Mouse (Mus musculus): ENCODE results near the gene Dok4. TPM values are rescaled to one million over a fixed set of nuclear protein-coding genes. Genes with fewer than 3 reads are reported as not detected.
"Not testable (repeated sequence)": the region's sequence is repeated elsewhere in the genome, so short reads cannot be mapped to it uniquely, and the experiment has no call there.

Gene Dok4
- total and polyA plus RNA-seq, 2 experiments from 2014 or later: 97.5 to 123 TPM

- Histone ChIP-seq H3K9me3 (ENCODE audit: low read length) (no peaks in the 10 kb centered on the region), H3K4me1 (ENCODE audit: insufficient read depth) (no peaks in the 10 kb centered on the region), H3K4me3 (ENCODE audit: low read depth, low read length) (no peak overlapping the region), H3K9ac (no peak overlapping the region), H3K4me2 (ENCODE audit: low read depth) (no peak overlapping the region), H3K36me3 (ENCODE audit: insufficient read depth) (peaks cover 78% of the 10 kb centered on the region), H3K27me3 (ENCODE audit: insufficient read depth, low read length) (no peaks in the 10 kb centered on the region), H3K27ac (ENCODE audit: low read depth, low read length) (no peak overlapping the region)
- DNase-seq (no peak), ATAC-seq (no peak)
- 95% methylated on average over 5 of the region's 5 CpGs for whole genome bisulfite sequencing
- TF ChIP-seq CTCF (IDR thresholded peaks at IDR 0.05; ENCODE audit: low read depth): no peak
Observed at GRCm38 (mm10) chr8:94850049-94850448, 26.1 kb downstream of the Dok4 start.

- WGBS: 45% methylated on average over 2 of the region's 2 CpGs
- peak; percentile 35 for TF ChIP-seq CTCF (IDR thresholded peaks at IDR 0.05; ENCODE audit: low read depth)
- H3K4me2 ChIP-seq (ENCODE audit: low read depth): no peak overlapping the region
- H3K9me3 ChIP-seq (ENCODE audit: low read length): no peaks in the 10 kb centered on the region
- H3K4me1 ChIP-seq (ENCODE audit: insufficient read depth): peaks cover 12% of the 10 kb centered on the region
- ATAC-seq (no peak), DNase-seq (no peak)
- H3K9ac ChIP-seq: no peak overlapping the region
- no peaks in the 10 kb centered on the region for H3K27me3 ChIP-seq (ENCODE audit: insufficient read depth, low read length)
- H3K36me3 ChIP-seq (ENCODE audit: insufficient read depth): peaks cover 20% of the 10 kb centered on the region
- no peak overlapping the region for H3K4me3 ChIP-seq (ENCODE audit: low read depth, low read length)
- H3K27ac ChIP-seq (ENCODE audit: low read depth, low read length): no peak overlapping the region
Observed at GRCm38 (mm10) chr8:94841183-94841582, 34.9 kb downstream of the Dok4 start.

GRCm38 (mm10) chr8:94838600-94838999 lies 37.5 kb downstream of the Dok4 start:
- 2% methylated on average over 24 of the region's 24 CpGs for WGBS
- no peaks in the 10 kb centered on the region for H3K9me3 ChIP-seq (ENCODE audit: low read length)
- ATAC-seq (peak; percentile 45), DNase-seq (peak; percentile 72)
- no peak for TF ChIP-seq CTCF (IDR thresholded peaks at IDR 0.05; ENCODE audit: low read depth)
- H3K4me2 ChIP-seq (ENCODE audit: low read depth): peak overlapping the region; percentile 69
- peaks cover 12% of the 10 kb centered on the region for H3K4me1 ChIP-seq (ENCODE audit: insufficient read depth)
- peak overlapping the region; percentile 59 for H3K4me3 ChIP-seq (ENCODE audit: low read depth, low read length)
- peak overlapping the region; percentile 70 for H3K9ac ChIP-seq
- H3K27ac ChIP-seq (ENCODE audit: low read depth, low read length): peak overlapping the region; percentile 82
- no peaks in the 10 kb centered on the region for H3K27me3 ChIP-seq (ENCODE audit: insufficient read depth, low read length)
- H3K36me3 ChIP-seq (ENCODE audit: insufficient read depth): no peaks in the 10 kb centered on the region

GRCm38 (mm10) chr8:94837662-94838574 lies 38.2 kb downstream of the Dok4 start, which contains the start of the genes Coq9 and Ciapin1:
Gene Coq9 (plus strand): TSS chr8:94838321.
Gene Ciapin1 (minus strand): TSS chr8:94838358.
- peak; percentile 98 for DNase-seq
- H3K4me2 ChIP-seq (ENCODE audit: low read depth): peak within 1 kb of the TSS; percentile 69
- no peaks in the 10 kb centered on the region for H3K27me3 ChIP-seq (ENCODE audit: insufficient read depth, low read length)
- TF ChIP-seq CTCF (IDR thresholded peaks at IDR 0.05; ENCODE audit: low read depth): peak; percentile 10; the same call in 1 of the 2 replicates
- peak within 1 kb of the TSS; percentile 59 for H3K4me3 ChIP-seq (ENCODE audit: low read depth, low read length)
- H3K4me1 ChIP-seq (ENCODE audit: insufficient read depth): peaks cover 12% of the 10 kb centered on the region
- peak within 1 kb of the TSS; percentile 70 for H3K9ac ChIP-seq
- WGBS: 3% methylated on average over 82 of the region's 82 CpGs
- peak within 1 kb of the TSS; percentile 82 for H3K27ac ChIP-seq (ENCODE audit: low read depth, low read length)
- ATAC-seq: peak; percentile 100
- H3K9me3 ChIP-seq (ENCODE audit: low read length): no peaks in the 10 kb centered on the region
- no peaks in the 10 kb centered on the region for H3K36me3 ChIP-seq (ENCODE audit: insufficient read depth)

- ATAC-seq: no peak
- peak overlapping the region; percentile 59; the same call in 1 of the 2 replicates for H3K4me3 ChIP-seq (ENCODE audit: low read depth, low read length)
- no peak overlapping the region for H3K27ac ChIP-seq (ENCODE audit: low read depth, low read length)
- H3K4me2 ChIP-seq (ENCODE audit: low read depth): peak overlapping the region; percentile 69
- WGBS: 80% methylated on average over 11 of the region's 11 CpGs
- no peaks in the 10 kb centered on the region for H3K9me3 ChIP-seq (ENCODE audit: low read length)
- DNase-seq: no peak
- TF ChIP-seq CTCF (IDR thresholded peaks at IDR 0.05; ENCODE audit: low read depth): no peak
- peaks cover 8% of the 10 kb centered on the region for H3K36me3 ChIP-seq (ENCODE audit: insufficient read depth)
- H3K9ac ChIP-seq: no peak overlapping the region
- peaks cover 12% of the 10 kb centered on the region for H3K4me1 ChIP-seq (ENCODE audit: insufficient read depth)
- no peaks in the 10 kb centered on the region for H3K27me3 ChIP-seq (ENCODE audit: insufficient read depth, low read length)
Observed at GRCm38 (mm10) chr8:94836456-94837240, 39.5 kb downstream of the Dok4 start.

- not testable (repeated sequence) for H3K4me3 ChIP-seq (ENCODE audit: low read depth, low read length); H3K9ac ChIP-seq; H3K4me2 ChIP-seq (ENCODE audit: low read depth); H3K27me3 ChIP-seq (ENCODE audit: insufficient read depth, low read length); H3K9me3 ChIP-seq (ENCODE audit: low read length); H3K27ac ChIP-seq (ENCODE audit: low read depth, low read length); ATAC-seq; DNase-seq
- Histone ChIP-seq H3K36me3 (ENCODE audit: insufficient read depth) (peaks cover 13% of the 10 kb centered on the region), H3K4me1 (ENCODE audit: insufficient read depth) (peaks cover 12% of the 10 kb centered on the region)
- whole genome bisulfite sequencing: 95% methylated on average over 13 of the region's 13 CpGs
Observed at GRCm38 (mm10) chr8:94835751-94836150, 40.4 kb downstream of the Dok4 start.

- DNase-seq; H3K9me3 ChIP-seq (ENCODE audit: low read length); H3K9ac ChIP-seq; ATAC-seq; H3K4me3 ChIP-seq (ENCODE audit: low read depth, low read length); H3K4me2 ChIP-seq (ENCODE audit: low read depth); H3K27ac ChIP-seq (ENCODE audit: low read depth, low read length); H3K27me3 ChIP-seq (ENCODE audit: insufficient read depth, low read length): not testable (repeated sequence)
- peaks cover 20% of the 10 kb centered on the region for H3K36me3 ChIP-seq (ENCODE audit: insufficient read depth)
- H3K4me1 ChIP-seq (ENCODE audit: insufficient read depth): peaks cover 10% of the 10 kb centered on the region
- 80% methylated on average over 7 of the region's 7 CpGs for WGBS
Observed at GRCm38 (mm10) chr8:94833901-94834405, 42.2 kb downstream of the Dok4 start.

Data from forebrain, postnatal 0 days (tissue).